Mouse (Mus musculus) stomach, embryonic 14.5 days (tissue): Measurements from ENCODE around the gene Jph2. TPM values are rescaled to one million over a fixed set of nuclear protein-coding genes. Genes with fewer than 3 reads are reported as not detected.

Source experiments
- ATAC-seq: fragments of 200-750 bp; cut with Nextera tagmentation; 2 replicates; pipeline ENCODE4 v1.8.0; 2017; ENCODE audit warnings: low read depth, moderate TSS enrichment; ENCODE audit not compliant: insufficient number of reproducible peaks, insufficient read depth, low FRiP score
- H3K27ac ChIP-seq: fragments of 300-500 bp; sonication (generic); 2 replicates; pipeline ENCODE4 v1.5.1; 2014; ENCODE audit warnings: mild to moderate bottlenecking, low read length, moderate library complexity, mixed read lengths
- H3K27me3 ChIP-seq: fragments of 300-500 bp; sonication (generic); 2 replicates; pipeline ENCODE4 v1.6.1; 2014; ENCODE audit warnings: low read length, control low read depth, mixed read lengths; ENCODE audit not compliant: control insufficient read depth, insufficient read depth
- H3K36me3 ChIP-seq: fragments of 300-500 bp; sonication (generic); 2 replicates; pipeline ENCODE4 v1.6.1; 2014; ENCODE audit warnings: mild to moderate bottlenecking, control low read depth, low read length, moderate library complexity, mixed read lengths; ENCODE audit not compliant: control insufficient read depth, insufficient read depth
- H3K4me1 ChIP-seq: fragments of 300-500 bp; sonication (generic); 2 replicates; pipeline ENCODE4 v1.6.1; 2014; ENCODE audit warnings: low read length, control low read depth, mixed read lengths; ENCODE audit not compliant: control insufficient read depth, insufficient read depth
- H3K4me2 ChIP-seq: fragments of 300-500 bp; sonication (generic); replicated peaks from 2 replicates; pipeline ENCODE4 v1.6.1; 2014; ENCODE audit warnings: low read depth, low read length, control low read depth
- H3K4me3 ChIP-seq: fragments of 300-500 bp; sonication (generic); 2 replicates; pipeline ENCODE4 v1.5.1; 2014; ENCODE audit warnings: low read depth, low read length, control low read depth
- H3K9ac ChIP-seq: fragments of 300-500 bp; sonication (generic); replicated peaks from 2 replicates; pipeline ENCODE4 v1.6.1; 2014; ENCODE audit warnings: low read depth, mild to moderate bottlenecking, control low read depth, low read length, moderate library complexity, mixed read lengths
- H3K9me3 ChIP-seq: fragments of 300-500 bp; sonication (generic); 2 replicates; pipeline ENCODE4 v1.6.1; 2016; ENCODE audit warnings: low read depth, low read length, control low read depth; ENCODE audit not compliant: control insufficient read depth
- WGBS: fragments of 180-500 bp; shearing (Covaris S2); extraction: QIAGEN DNeasy Blood & Tissue Kit; methylation state at CpG from one replicate; pipeline ENCODE4 v1.1.7; 2014; 5-methylcytosine and 5-hydroxymethylcytosine counted together
- polyA plus RNA-seq: library from polyadenylated mRNA; unstranded; fragments of >200 nt; fragmentation: Nextera tagmentation; extraction: Ambion mirVana; gene quantifications from 2 replicates; pipeline ENCODE4 v1.2.1, GENCODE M21; 2014

The Jph2 gene
- polyA plus RNA-seq, 1 experiment from 2014 or later = 6.7 TPM

DNA sequence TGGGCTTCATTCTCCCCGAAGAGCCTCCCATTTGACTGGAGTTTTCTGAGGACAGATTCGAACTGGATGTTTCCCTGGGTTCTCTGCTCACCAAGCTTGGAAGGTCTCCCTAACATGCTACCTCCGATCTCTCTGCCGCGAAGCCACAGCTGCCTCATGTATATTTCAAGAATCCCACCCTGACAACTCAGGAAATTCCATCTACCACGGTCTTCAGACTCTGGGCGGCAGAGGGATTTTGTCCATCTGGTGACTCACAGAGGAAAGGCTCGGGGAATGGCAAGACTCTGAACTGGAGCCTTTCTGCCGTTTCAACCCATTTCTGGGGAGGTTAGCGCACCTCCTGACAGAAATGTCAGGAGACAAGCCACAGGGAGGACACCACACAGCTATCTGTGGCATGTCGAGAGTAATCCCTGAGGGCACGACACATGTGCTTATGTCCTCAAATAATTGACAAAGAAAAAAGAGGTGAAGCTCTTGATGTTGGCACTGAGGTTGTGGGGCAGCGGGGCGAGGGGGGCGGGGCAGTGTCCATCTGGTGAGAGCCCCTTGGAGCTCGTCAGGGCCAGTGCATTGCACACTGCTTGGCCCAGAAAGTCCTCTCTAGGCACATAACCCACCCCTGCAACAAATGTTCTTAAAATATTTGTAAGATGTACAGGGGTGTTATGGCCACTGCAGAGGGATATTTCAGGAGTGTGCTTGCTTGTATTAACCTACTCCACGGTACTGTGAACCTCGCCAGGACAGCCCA, 32.8 kb downstream of the Jph2 start:
- no peaks in the 10 kb centered on the region for H3K9me3 ChIP-seq
- H3K36me3 ChIP-seq = no peaks in the 10 kb centered on the region
- no peaks in the 10 kb centered on the region for H3K27me3 ChIP-seq
- 52% methylated on average over 18 of the region's 18 CpGs for WGBS
- peak overlapping the region; percentile 90 for H3K27ac ChIP-seq
- H3K4me2 ChIP-seq = 0 out of 2 replicates have a peak overlapping the region, but pooled peaks have one; percentile 15
- H3K4me1 ChIP-seq = peaks cover 17% of the 10 kb centered on the region
- H3K4me3 ChIP-seq = no peak overlapping the region
- H3K9ac ChIP-seq = no peak overlapping the region
- ATAC-seq = peak; percentile 15; the same call in 1 of the 2 replicates

DNA sequence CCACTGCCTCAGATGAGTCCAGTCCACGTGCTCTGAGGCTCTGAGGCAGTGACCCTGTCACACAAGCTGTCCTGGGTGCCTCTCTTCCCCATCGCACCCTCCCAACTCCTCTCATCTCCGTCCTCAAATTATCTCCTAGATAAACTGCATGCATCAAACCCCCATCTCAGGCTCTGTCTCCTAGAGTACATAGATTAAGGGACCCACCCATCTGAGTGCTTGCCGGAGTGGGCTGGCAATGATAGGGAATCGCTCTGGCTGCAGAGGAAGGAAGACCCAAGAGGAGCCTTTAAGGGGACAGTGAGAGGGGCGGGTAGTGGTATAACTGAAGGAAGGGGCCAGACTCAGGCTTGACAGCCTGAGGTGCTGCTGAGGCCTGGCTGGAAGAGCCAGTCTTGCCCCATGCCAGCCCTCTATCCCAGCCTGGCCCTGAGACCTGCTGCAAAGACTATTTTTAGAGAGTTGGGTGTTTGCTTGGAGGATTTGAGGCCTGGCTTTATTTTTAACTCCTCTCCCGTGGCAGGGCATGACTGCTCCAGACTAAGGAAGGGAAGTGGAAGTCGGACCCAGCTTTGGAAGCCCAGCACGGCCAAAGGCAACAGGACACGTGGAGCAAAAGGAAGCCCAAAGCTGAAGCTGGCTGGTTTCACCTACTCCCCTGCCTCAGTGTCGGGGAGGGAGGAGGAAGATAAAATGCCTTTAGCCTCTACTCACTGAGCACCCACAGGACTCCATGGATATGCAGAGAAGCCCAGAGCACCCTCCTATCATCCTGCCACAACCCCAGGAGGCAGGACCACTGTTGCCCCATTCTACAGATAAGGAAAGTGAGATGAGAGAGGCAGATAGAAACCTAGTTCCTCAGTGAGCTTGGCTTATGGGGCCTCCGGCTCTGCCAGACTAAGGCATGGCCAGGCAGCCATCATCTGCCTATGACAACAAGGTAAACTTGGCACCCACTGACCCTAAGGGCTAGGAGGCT, 34.6 kb downstream of the Jph2 start:
- 72% methylated on average over 12 of the region's 12 CpGs for WGBS
- H3K9me3 ChIP-seq = no peaks in the 10 kb centered on the region
- no peaks in the 10 kb centered on the region for H3K27me3 ChIP-seq
- H3K4me3 ChIP-seq = no peak overlapping the region
- H3K27ac ChIP-seq = no peak overlapping the region
- peaks cover 17% of the 10 kb centered on the region for H3K4me1 ChIP-seq
- no peak overlapping the region for H3K4me2 ChIP-seq
- H3K36me3 ChIP-seq = no peaks in the 10 kb centered on the region
- no peak overlapping the region for H3K9ac ChIP-seq
- ATAC-seq = no peak

DNA sequence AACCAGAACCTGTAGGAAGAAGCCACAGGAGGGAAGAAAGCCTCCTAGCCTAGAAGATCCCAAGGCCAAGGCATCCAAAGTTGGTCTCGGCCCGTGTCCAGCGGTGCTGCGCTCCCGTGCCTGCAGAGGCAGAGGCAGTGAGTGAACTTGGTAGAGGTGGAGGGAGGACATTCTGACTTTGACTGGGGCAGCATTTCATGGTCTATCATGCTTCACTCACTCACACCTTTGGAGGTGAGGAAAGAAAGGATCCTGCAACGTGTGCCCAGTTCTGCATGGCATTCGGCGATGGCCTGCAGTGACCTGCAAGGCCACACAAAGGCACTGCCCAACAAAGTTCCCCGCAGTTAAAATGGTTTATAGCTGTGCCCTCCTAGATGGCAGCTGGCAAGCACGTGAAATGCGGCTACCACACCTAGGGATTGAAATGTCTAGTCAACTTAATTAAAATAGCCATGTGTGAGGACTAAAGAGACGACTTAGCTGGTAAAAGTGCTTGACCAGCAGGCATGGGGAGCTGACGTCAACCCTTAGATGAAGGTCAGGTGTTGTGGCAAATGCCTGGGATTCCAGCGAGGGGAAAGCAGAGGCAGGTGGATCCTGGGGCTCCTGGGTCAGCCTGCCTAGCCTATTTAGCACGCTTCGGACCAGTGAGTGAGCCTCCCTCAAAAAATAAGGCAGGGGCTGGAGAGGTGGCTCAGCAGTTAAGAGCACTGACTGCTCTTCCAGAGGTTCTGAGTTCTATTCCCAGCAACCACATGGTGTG, 36.8 kb downstream of the Jph2 start:
- WGBS = 81% methylated on average over 16 of the region's 16 CpGs
- ATAC-seq = no peak
- no peak overlapping the region for H3K4me2 ChIP-seq
- H3K36me3 ChIP-seq = no peaks in the 10 kb centered on the region
- H3K4me3 ChIP-seq = no peak overlapping the region
- peaks cover 17% of the 10 kb centered on the region for H3K4me1 ChIP-seq
- H3K9ac ChIP-seq = no peak overlapping the region
- H3K27ac ChIP-seq = no peak overlapping the region
- H3K27me3 ChIP-seq = no peaks in the 10 kb centered on the region
- H3K9me3 ChIP-seq = no peaks in the 10 kb centered on the region

DNA sequence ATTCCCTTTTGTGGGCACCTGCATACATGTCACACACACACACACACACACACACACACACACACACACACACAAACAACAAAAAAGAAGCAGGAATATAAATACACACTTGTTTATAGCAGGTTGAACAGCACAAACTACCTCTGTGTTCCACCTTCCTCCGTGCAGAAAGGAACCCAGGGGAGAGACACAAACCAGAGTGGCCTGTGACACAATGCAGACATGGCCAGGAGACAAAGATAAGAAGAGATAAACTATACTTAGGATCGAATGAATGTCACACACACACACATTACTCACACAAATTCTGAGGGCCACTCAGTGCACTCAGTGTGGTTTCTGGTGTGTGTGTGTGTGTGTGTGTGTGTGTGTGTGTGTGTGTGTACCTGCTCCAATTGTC, 38.5 kb downstream of the Jph2 start:
- ATAC-seq = no peak
- Histone ChIP-seq H3K27me3 (no peaks in the 10 kb centered on the region), H3K4me1 (peaks cover 7% of the 10 kb centered on the region)

DNA sequence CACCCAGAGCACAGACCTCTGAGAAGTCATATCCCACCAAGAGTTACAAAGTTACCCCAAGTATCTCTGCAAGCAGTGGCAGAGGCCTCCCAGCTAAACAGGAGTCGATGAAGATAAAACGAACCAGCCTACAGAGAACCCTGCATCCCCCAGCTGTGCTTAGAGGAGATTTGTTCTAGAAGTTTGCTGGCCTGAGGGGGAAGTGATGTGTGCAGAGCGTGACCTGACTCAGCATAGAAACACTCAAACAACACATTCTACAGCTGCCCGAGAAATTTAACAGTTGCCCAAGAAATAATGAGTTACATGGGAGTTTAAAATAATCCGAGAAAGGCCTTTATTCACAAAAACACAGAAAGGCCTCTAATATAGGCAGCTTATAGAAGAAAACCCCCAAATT, 39.1 kb downstream of the Jph2 start:
- Histone ChIP-seq H3K9ac (no peak overlapping the region), H3K4me1 (peaks cover 8% of the 10 kb centered on the region; the same call in 1 of the 2 replicates), H3K4me2 (no peak overlapping the region), H3K4me3 (no peak overlapping the region), H3K27me3 (no peaks in the 10 kb centered on the region), H3K9me3 (no peaks in the 10 kb centered on the region), H3K27ac (no peak overlapping the region), H3K36me3 (no peaks in the 10 kb centered on the region)
- no peak for ATAC-seq
- 65% methylated on average over 5 of the region's 5 CpGs for WGBS

More for the DNA sequence above, 38.5 kb downstream of the Jph2 start:
- no peak overlapping the region for H3K4me2 ChIP-seq
- no peaks in the 10 kb centered on the region for H3K9me3 ChIP-seq
- no peak overlapping the region for H3K4me3 ChIP-seq
- WGBS = 35% methylated on average over 2 of the region's 2 CpGs
- H3K27ac ChIP-seq = no peak overlapping the region
- no peak overlapping the region for H3K9ac ChIP-seq
- no peaks in the 10 kb centered on the region for H3K36me3 ChIP-seq

DNA sequence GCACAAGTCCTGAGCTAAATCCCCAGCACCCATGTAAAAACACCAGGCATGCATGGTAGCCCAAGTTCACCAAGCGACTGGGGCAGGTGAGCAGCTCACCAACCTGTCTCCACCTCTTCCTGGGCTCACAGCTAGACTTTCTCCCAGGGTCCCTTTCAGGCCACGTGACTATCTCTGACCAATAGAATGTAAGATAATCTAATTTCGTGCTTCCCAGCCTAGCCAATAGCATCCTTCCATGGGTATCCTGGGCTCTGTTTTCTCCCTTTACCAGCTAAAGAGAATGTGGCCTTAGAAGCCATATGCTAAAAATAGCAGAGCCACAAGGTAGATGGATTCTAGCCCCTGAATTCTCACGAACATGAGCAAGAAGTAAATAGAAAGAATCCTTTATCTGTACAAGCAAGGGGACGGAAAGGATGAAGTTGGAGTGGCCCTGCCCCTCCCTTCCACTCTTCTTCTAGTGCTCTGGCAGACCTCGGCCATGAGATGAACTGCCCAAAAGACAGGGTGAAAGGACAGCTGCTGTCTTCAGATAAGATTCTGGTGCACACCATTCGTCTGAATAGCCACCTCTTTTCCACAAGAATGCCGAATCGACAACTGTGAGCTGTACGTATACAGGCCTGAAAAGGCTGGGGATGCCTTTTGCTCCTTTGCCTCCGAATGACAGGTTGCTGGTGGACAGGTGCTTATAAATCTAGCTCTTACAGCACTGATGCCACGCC, 41.5 kb downstream of the Jph2 start:
- Histone ChIP-seq H3K9ac (no peak overlapping the region), H3K27me3 (no peaks in the 10 kb centered on the region), H3K27ac (no peak overlapping the region), H3K4me2 (no peak overlapping the region), H3K4me1 (peaks cover 7% of the 10 kb centered on the region; the same call in 1 of the 2 replicates), H3K36me3 (no peaks in the 10 kb centered on the region), H3K9me3 (no peaks in the 10 kb centered on the region; the same call in 1 of the 2 replicates), H3K4me3 (no peak overlapping the region)
- WGBS = 80% methylated on average over 12 of the region's 12 CpGs
- ATAC-seq = no peak

DNA sequence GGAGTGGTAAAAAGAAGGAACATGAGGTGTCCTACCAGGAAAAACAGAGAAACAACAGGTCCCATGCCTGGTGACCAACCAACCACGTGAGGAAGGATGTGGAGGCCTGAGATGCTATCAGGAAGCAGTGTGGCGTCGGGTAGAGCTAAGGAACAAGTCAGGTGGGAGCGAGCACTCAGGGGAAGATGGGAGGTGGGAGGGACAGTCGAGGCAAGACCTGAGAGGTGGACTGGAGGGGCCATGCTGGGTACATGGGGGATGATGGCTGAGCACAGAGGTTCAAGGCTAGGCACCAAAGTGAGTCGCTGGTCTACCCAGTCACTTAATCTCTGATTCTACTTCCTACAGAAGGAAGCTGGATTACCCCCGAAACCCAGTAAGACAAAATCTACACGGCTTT, 42.1 kb downstream of the Jph2 start:
- no peak overlapping the region for H3K27ac ChIP-seq
- no peak overlapping the region for H3K4me3 ChIP-seq
- no peak overlapping the region for H3K4me2 ChIP-seq
- 86% methylated on average over 8 of the region's 8 CpGs for WGBS
- no peaks in the 10 kb centered on the region for H3K27me3 ChIP-seq
- H3K9me3 ChIP-seq = peaks cover 3% of the 10 kb centered on the region; the same call in 1 of the 2 replicates
- no peaks in the 10 kb centered on the region for H3K36me3 ChIP-seq
- ATAC-seq = no peak
- H3K9ac ChIP-seq = no peak overlapping the region
- peaks cover 7% of the 10 kb centered on the region; the same call in 1 of the 2 replicates for H3K4me1 ChIP-seq
